In genomic region chr10:42572567-42572966, GRCm38 (mm10) we compare ENCODE assay signal across 13 mouse cellular contexts. TPM values are rescaled to one million over a fixed set of nuclear protein-coding genes. Genes with fewer than 3 reads are reported as not detected.
DNase-seq lines count a peak whose midpoint lies in the region; ATAC-seq and TF ChIP-seq lines count a peak whose summit lies in the region.
"Had no signal": no experiment of that assay in that cellular context is flagged by ENCODE, and none has a peak within 500 bp of the region (broad histone marks: within the 10 kb centered on the region; RNA-seq: fewer than 3 reads in every experiment).

No protein-coding gene starts in this region.

- peaks cover 80% of the 10 kb centered on the region for H3K27me3 ChIP-seq in intestine, embryonic 15.5 days (replicated peaks)
- peaks cover 87% of the 10 kb centered on the region for H3K27me3 ChIP-seq in intestine, postnatal 0 days (replicated peaks; ENCODE audit: control insufficient read depth, insufficient read depth, low read length)
- peaks cover 92% of the 10 kb centered on the region for H3K27me3 ChIP-seq in embryonic facial prominence, embryonic 15.5 days
- peaks cover 96% of the 10 kb centered on the region for H3K27me3 ChIP-seq in hindbrain, embryonic 13.5 days
- H3K27me3 ChIP-seq in midbrain, postnatal 0 days (ENCODE audit: insufficient read depth, low read length): peaks cover 62% of the 10 kb centered on the region

- H3K9me3 ChIP-seq in intestine, embryonic 15.5 days: no peaks in the 10 kb centered on the region
- H3K9me3 ChIP-seq in intestine, postnatal 0 days (ENCODE audit: control insufficient read depth): no peaks in the 10 kb centered on the region
- no peaks in the 10 kb centered on the region for H3K9me3 ChIP-seq in embryonic facial prominence, embryonic 15.5 days (replicated peaks)
- H3K9me3 ChIP-seq in hindbrain, embryonic 13.5 days: no peaks in the 10 kb centered on the region; the same call in 1 of the 2 replicates
- no peaks in the 10 kb centered on the region for H3K9me3 ChIP-seq in midbrain, postnatal 0 days (ENCODE audit: low read length)

- no peak overlapping the region; the same call in 1 of the 2 replicates for H3K4me3 ChIP-seq in intestine, embryonic 15.5 days (replicated peaks)
- no peak overlapping the region for H3K4me3 ChIP-seq in intestine, postnatal 0 days (ENCODE audit: low read depth, low read length)
- 0 out of 2 replicates have a peak overlapping the region, but pooled peaks have one; percentile 3 for H3K4me3 ChIP-seq in embryonic facial prominence, embryonic 15.5 days (replicated peaks)
- H3K4me3 ChIP-seq in hindbrain, embryonic 13.5 days: 0 out of 2 replicates have a peak overlapping the region, but pooled peaks have one; percentile 7
- peak overlapping the region; percentile 36 for H3K4me3 ChIP-seq in midbrain, postnatal 0 days (ENCODE audit: low read depth, low read length)

- no peak for DNase-seq in midbrain, postnatal 0 days (ENCODE audit: low spot score)
- no peak for DNase-seq in ovary, postnatal 10 days (ENCODE audit: low spot score)
- DNase-seq in layer of hippocampus, adult 9-10 months (ENCODE audit: low spot score): no peak
- DNase-seq in ovary, postnatal 14 days (ENCODE audit: low spot score): no peak
- DNase-seq: kidney, adult 2 months; lung, embryonic 14.5 days; thymus, adult 2 months had no signal

- under 1% methylated on average over 20 of the region's 20 CpGs for WGBS in intestine, embryonic 15.5 days
- under 1% methylated on average over 20 of the region's 20 CpGs for WGBS in intestine, postnatal 0 days
- WGBS in embryonic facial prominence, embryonic 15.5 days: under 1% methylated on average over 20 of the region's 20 CpGs
- under 1% methylated on average over 20 of the region's 20 CpGs for WGBS in hindbrain, embryonic 13.5 days
- WGBS in midbrain, postnatal 0 days: 9% methylated on average over 20 of the region's 20 CpGs

- ATAC-seq in intestine, embryonic 15.5 days: no peak
- no peak for ATAC-seq in intestine, postnatal 0 days
- ATAC-seq in embryonic facial prominence, embryonic 15.5 days (ENCODE audit: insufficient number of reproducible peaks, low FRiP score, low TSS enrichment, low read depth): no peak
- ATAC-seq in hindbrain, embryonic 13.5 days (ENCODE audit: low FRiP score): no peak
- ATAC-seq in midbrain, postnatal 0 days (ENCODE audit: low FRiP score): peak; percentile 60

- H3K4me1 ChIP-seq in intestine, embryonic 15.5 days (replicated peaks): no peaks in the 10 kb centered on the region
- no peaks in the 10 kb centered on the region for H3K4me1 ChIP-seq in intestine, postnatal 0 days (replicated peaks; ENCODE audit: control insufficient read depth, insufficient read depth, low read length)
- H3K4me1 ChIP-seq in embryonic facial prominence, embryonic 15.5 days: peaks cover 5% of the 10 kb centered on the region; the same call in 1 of the 2 replicates
- H3K4me1 ChIP-seq in hindbrain, embryonic 13.5 days (replicated peaks): peaks cover 8% of the 10 kb centered on the region
- no peaks in the 10 kb centered on the region for H3K4me1 ChIP-seq in midbrain, postnatal 0 days (ENCODE audit: insufficient read depth, low read length)

- no peak overlapping the region for H3K9ac ChIP-seq in intestine, embryonic 15.5 days
- no peak overlapping the region for H3K9ac ChIP-seq in intestine, postnatal 0 days (ENCODE audit: low read depth, low read length)
- no peak overlapping the region for H3K9ac ChIP-seq in embryonic facial prominence, embryonic 15.5 days
- H3K9ac ChIP-seq in hindbrain, embryonic 13.5 days: no peak overlapping the region
- no peak overlapping the region for H3K9ac ChIP-seq in midbrain, postnatal 0 days (replicated peaks; ENCODE audit: low read length, poor library complexity, severe bottlenecking)
- H3K9ac ChIP-seq: lung, embryonic 14.5 days had no signal

- TF ChIP-seq CTCF in intestine, postnatal 0 days (IDR thresholded peaks at IDR 0.05; ENCODE audit: low read depth): no peak
- TF ChIP-seq CTCF in midbrain, postnatal 0 days (IDR thresholded peaks at IDR 0.05): no peak

- peak overlapping the region; percentile 9; the same call in 1 of the 2 replicates for H3K4me2 ChIP-seq in intestine, embryonic 15.5 days (replicated peaks)
- H3K4me2 ChIP-seq in intestine, postnatal 0 days (replicated peaks; ENCODE audit: low read depth): no peak overlapping the region
- H3K4me2 ChIP-seq in embryonic facial prominence, embryonic 15.5 days (replicated peaks): no peak overlapping the region
- peak overlapping the region; percentile 15 for H3K4me2 ChIP-seq in hindbrain, embryonic 13.5 days
- peak overlapping the region; percentile 64 for H3K4me2 ChIP-seq in midbrain, postnatal 0 days (ENCODE audit: low read depth, low read length, poor library complexity, severe bottlenecking)
- H3K4me2 ChIP-seq: lung, embryonic 14.5 days had no signal

- H3K27ac ChIP-seq in intestine, embryonic 15.5 days: no peak overlapping the region
- H3K27ac ChIP-seq in intestine, postnatal 0 days (ENCODE audit: low read depth, low read length): no peak overlapping the region
- no peak overlapping the region for H3K27ac ChIP-seq in embryonic facial prominence, embryonic 15.5 days (replicated peaks)
- H3K27ac ChIP-seq in hindbrain, embryonic 13.5 days: no peak overlapping the region
- no peak overlapping the region for H3K27ac ChIP-seq in midbrain, postnatal 0 days (ENCODE audit: low read depth, low read length)

- no peaks in the 10 kb centered on the region for H3K36me3 ChIP-seq in intestine, embryonic 15.5 days
- H3K36me3 ChIP-seq in intestine, postnatal 0 days (ENCODE audit: control insufficient read depth, insufficient read depth): no peaks in the 10 kb centered on the region
- H3K36me3 ChIP-seq in embryonic facial prominence, embryonic 15.5 days: no peaks in the 10 kb centered on the region
- no peaks in the 10 kb centered on the region for H3K36me3 ChIP-seq in hindbrain, embryonic 13.5 days
- no peaks in the 10 kb centered on the region for H3K36me3 ChIP-seq in midbrain, postnatal 0 days (ENCODE audit: insufficient read depth, low read length)

RNA-seq across cellular contexts. Expression of gene Nr2e1, which starts 10.9 kb away (rescaled TPM):
- 0.05 TPM in 1 of 2 replicates, not detected in the other for polyA plus RNA-seq in intestine, embryonic 15.5 days (2015; fragmentation: Nextera tagmentation; extraction: Ambion mirVana)
- polyA plus RNA-seq in intestine, postnatal 0 days (2015; fragmentation: Nextera tagmentation; extraction: Ambion mirVana): not detected in 2 replicates
- polyA plus RNA-seq in embryonic facial prominence, embryonic 15.5 days (2015; fragmentation: Nextera tagmentation; extraction: Ambion mirVana): 1.7 and 1.8 TPM in 2 replicates
- 0.39 and 0.49 TPM in 2 replicates for polyA plus RNA-seq in hindbrain, embryonic 13.5 days (2015; fragmentation: Nextera tagmentation; extraction: Ambion mirVana)
- 1.3 and 3.2 TPM in 2 replicates for total RNA-seq in midbrain, postnatal 0 days (2014; rRNA removed)
- polyA plus RNA-seq in midbrain, postnatal 0 days (2015; fragmentation: Nextera tagmentation; extraction: Ambion mirVana): 3.2 and 3.6 TPM in 2 replicates
- total RNA-seq: gastrocnemius, adult 18-20 months had no signal
- polyA plus RNA-seq: kidney, adult 2 months; lung, embryonic 14.5 days; small intestine, adult 2 months; thymus, adult 2 months had no signal

RNA-seq across cellular contexts. Expression of gene Ostm1, which starts 11.1 kb away (rescaled TPM):
- polyA plus RNA-seq in intestine, embryonic 15.5 days (2015; fragmentation: Nextera tagmentation; extraction: Ambion mirVana): 14.5 and 16.3 TPM in 2 replicates
- polyA plus RNA-seq in intestine, postnatal 0 days (2015; fragmentation: Nextera tagmentation; extraction: Ambion mirVana): 25.4 and 29.1 TPM in 2 replicates
- 12.9 and 14.9 TPM in 2 replicates for polyA plus RNA-seq in embryonic facial prominence, embryonic 15.5 days (2015; fragmentation: Nextera tagmentation; extraction: Ambion mirVana)
- 32.0 and 32.2 TPM in 2 replicates for polyA plus RNA-seq in hindbrain, embryonic 13.5 days (2015; fragmentation: Nextera tagmentation; extraction: Ambion mirVana)
- 41.8 and 46.6 TPM in 2 replicates for total RNA-seq in midbrain, postnatal 0 days (2014; rRNA removed)
- 39.5 and 40.0 TPM in 2 replicates for polyA plus RNA-seq in midbrain, postnatal 0 days (2015; fragmentation: Nextera tagmentation; extraction: Ambion mirVana)

Comparison
In these comparisons a context has a peak if more than half of its experiments do, and no peak if none do; other contexts are left out.
1. H3K4me2 ChIP-seq: peak in intestine, embryonic 15.5 days (single experiment), hindbrain, embryonic 13.5 days (single experiment) and midbrain, postnatal 0 days (single experiment); none in intestine, postnatal 0 days (single experiment) and embryonic facial prominence, embryonic 15.5 days (single experiment).
2. H3K4me3 ChIP-seq: peak in embryonic facial prominence, embryonic 15.5 days (single experiment), hindbrain, embryonic 13.5 days (single experiment) and midbrain, postnatal 0 days (single experiment); none in intestine, embryonic 15.5 days (single experiment) and intestine, postnatal 0 days (single experiment).